Mouse (Mus musculus) midbrain, embryonic 10.5 days (tissue): ENCODE results near the gene Fbxo27. TPM values are rescaled to one million over a fixed set of nuclear protein-coding genes. Genes with fewer than 3 reads are reported as not detected.
"Not testable (repeated sequence)": the region's sequence is repeated elsewhere in the genome, so short reads cannot be mapped to it uniquely, and the experiment has no call there.

ENCODE experiments used
- DNase-seq: peaks from one replicate; pipeline ENCODE4 v3.0.0-alpha.2; 2017; ENCODE audit warnings: low spot score
- H3K27ac ChIP-seq: fragments of 300-500 bp; sonication (generic); replicated peaks from 2 replicates; pipeline ENCODE4 v1.5.1; 2016; ENCODE audit warnings: mild to moderate bottlenecking
- H3K27me3 ChIP-seq: fragments of 300-500 bp; sonication (generic); 2 replicates; pipeline ENCODE4 v1.6.1; 2016; ENCODE audit warnings: low read depth, mild to moderate bottlenecking; ENCODE audit not compliant: poor library complexity, severe bottlenecking
- H3K36me3 ChIP-seq: fragments of 300-500 bp; sonication (generic); 2 replicates; pipeline ENCODE4 v1.6.1; 2016; ENCODE audit warnings: mild to moderate bottlenecking, moderate library complexity
- H3K4me1 ChIP-seq: fragments of 300-500 bp; sonication (generic); 2 replicates; pipeline ENCODE4 v1.6.1; 2016
- H3K4me3 ChIP-seq: fragments of 300-500 bp; sonication (generic); 2 replicates; pipeline ENCODE4 v1.5.1; 2016; ENCODE audit warnings: mild to moderate bottlenecking, moderate library complexity
- H3K9me3 ChIP-seq: fragments of 300-500 bp; sonication (generic); replicated peaks from 2 replicates; pipeline ENCODE4 v1.6.1; 2016; ENCODE audit warnings: mild to moderate bottlenecking
- WGBS: fragments of 180-500 bp; shearing (Covaris S2); methylation state at CpG from one replicate; pipeline ENCODE4 v1.1.7; 2016; 5-methylcytosine and 5-hydroxymethylcytosine counted together
- polyA plus RNA-seq: library from polyadenylated mRNA; unstranded; fragments of >200 nt; fragmentation: Nextera tagmentation; extraction: Ambion mirVana; gene quantifications from 2 replicates; pipeline ENCODE4 v1.2.1, GENCODE M21; 2016

The Fbxo27 gene
- polyA plus RNA-seq, 1 experiment from 2014 or later: 5.8 TPM

DNA sequence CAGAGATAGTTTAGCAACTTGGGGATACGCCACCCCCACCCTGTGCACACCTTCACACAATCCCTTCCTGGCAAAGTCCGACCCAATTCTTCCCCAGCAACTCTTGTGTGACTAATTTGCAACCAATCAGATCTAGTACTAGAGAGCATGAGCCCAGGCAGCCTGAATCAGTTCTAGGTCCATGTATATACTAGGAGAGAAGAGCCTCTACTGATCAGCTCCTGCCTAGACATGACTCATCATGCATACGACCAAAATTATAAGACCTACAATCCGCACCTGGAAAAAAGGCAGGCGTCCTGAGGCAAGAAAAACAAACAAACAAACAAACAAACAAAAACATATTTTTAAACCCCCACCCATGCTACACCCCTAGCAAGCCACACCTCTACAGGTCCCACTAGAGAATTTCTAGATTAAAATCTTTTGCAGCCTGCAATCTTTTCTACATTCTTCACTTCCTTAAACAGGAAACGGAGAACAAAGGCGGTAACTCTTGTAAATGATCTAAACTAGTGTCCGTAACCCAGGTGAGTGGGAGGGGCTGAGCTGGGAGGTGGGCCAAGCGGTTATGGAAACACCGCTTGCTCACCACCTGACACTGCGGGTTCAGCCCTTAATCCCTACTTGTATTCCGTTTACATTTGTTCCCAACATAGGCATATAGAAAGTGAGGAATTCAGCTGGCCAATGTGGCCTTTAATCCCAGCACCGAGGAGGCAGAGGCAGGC lies 15.7 kb upstream of the Fbxo27 start:
- no peaks in the 10 kb centered on the region for H3K4me1 ChIP-seq
- WGBS: 87% methylated on average over 13 of the region's 13 CpGs
- no peaks in the 10 kb centered on the region for H3K27me3 ChIP-seq
- H3K27ac ChIP-seq: no peak overlapping the region
- no peak for DNase-seq
- H3K4me3 ChIP-seq: no peak overlapping the region
- H3K36me3 ChIP-seq: no peaks in the 10 kb centered on the region
- no peaks in the 10 kb centered on the region for H3K9me3 ChIP-seq

DNA sequence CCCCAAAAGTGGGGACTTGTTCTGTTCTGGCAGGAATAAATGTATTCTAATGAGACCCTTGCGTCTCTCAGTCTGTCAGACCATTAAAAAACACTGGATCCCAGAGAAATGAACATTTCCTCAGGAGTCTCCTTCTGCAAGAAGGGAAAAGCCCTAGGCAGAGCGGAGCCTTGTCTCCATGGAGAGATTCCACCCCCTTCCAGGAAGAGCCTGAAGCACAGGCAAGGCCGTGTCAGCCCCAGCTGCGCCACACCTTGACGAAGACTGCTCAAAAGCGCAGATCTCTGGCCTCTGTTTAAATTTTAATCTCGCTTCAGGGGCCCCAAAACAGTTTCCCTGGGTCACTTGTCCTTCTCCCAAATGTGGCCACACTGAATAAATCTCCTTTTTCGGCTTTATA lies 15.0 kb upstream of the Fbxo27 start:
- Histone ChIP-seq H3K4me1 (no peaks in the 10 kb centered on the region), H3K36me3 (no peaks in the 10 kb centered on the region), H3K27me3 (no peaks in the 10 kb centered on the region), H3K27ac (no peak overlapping the region), H3K9me3 (no peaks in the 10 kb centered on the region), H3K4me3 (no peak overlapping the region)
- DNase-seq: no peak
- 91% methylated on average over 8 of the region's 8 CpGs for WGBS

DNA sequence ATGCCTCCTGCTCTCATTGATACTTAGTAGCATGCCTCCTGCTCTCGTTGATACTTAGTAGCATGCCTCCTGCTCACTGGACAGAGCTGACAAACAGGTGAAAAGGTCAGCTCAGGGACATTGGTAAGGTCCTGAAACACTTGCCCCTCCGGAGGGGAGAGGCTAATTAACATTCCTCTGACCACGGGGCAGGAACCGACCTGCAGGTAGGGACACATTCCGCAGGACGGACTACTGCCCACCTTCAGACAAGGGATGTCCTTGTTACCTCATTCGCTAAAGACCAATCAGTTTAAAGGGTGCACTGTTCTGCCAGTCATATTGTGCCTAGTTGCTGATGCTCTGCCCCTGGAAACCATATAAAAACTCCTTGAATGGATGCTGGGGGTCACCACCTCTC lies 1.6 kb upstream of the Fbxo27 start:
- H3K27me3 ChIP-seq: peaks cover 37% of the 10 kb centered on the region
- H3K36me3 ChIP-seq: no peaks in the 10 kb centered on the region
- no peaks in the 10 kb centered on the region for H3K9me3 ChIP-seq
- peaks cover 24% of the 10 kb centered on the region for H3K4me1 ChIP-seq
- DNase-seq: no peak
- H3K4me3 ChIP-seq: no peak overlapping the region
- 81% methylated on average over 7 of the region's 7 CpGs for WGBS
- H3K27ac ChIP-seq: no peak overlapping the region

DNA sequence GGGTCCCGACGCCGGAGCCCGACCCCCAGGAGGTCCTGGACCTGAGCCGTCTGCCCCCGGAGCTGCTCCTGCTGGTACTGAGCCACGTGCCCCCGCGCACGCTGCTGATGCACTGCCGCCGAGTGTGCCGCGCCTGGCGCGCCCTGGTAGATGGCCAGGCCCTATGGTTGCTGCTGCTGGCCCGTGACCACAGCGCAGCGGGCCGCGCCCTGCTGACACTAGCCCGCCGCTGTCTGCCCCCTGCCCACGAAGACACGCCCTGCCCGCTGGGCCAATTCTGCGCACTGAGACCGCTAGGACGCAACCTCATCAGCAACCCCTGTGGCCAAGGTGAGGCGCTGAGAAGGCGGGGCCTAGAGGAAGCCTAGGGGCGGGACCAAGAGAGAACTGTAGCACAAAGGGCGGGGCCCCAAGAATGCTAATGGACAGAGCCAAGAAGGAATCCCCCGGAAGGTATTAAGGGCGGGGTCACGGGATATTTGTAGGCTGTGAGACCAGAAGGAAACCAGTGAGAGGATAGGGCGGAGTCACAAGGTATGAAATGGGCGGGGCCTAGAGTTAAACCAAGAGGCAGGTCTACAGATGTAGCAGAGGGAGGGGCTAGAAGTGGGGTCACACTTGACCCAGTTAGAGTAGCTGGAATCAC lies 795 bp downstream of the Fbxo27 start:
- peaks cover 37% of the 10 kb centered on the region for H3K27me3 ChIP-seq
- H3K9me3 ChIP-seq: no peaks in the 10 kb centered on the region
- under 1% methylated on average over 36 of the region's 38 CpGs for WGBS
- peak; percentile 73 for DNase-seq
- H3K27ac ChIP-seq: peak overlapping the region; percentile 72
- H3K4me3 ChIP-seq: peak overlapping the region; percentile 60
- no peaks in the 10 kb centered on the region for H3K36me3 ChIP-seq
- H3K4me1 ChIP-seq: peaks cover 24% of the 10 kb centered on the region

DNA sequence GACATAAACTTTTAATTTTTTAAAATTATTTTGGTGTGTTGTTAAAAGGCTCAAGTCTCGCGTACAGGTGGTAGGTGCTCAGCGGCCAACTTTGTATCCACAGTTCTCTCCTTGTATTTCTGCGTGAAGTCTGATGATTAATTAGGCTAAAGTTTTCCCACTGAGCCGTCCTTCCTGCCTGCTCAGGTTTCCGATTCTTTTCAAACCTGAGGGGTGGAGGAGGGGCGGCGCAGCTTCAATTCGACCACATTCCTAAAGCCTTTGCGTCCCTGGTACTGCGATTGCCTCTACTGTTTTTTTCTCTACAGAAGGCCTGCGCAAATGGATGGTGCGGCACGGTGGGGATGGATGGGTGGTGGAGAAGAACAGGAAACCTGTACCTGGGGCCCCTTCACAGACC lies 1.8 kb downstream of the Fbxo27 start:
- peak; percentile 16 for DNase-seq
- Histone ChIP-seq H3K4me3 (no peak overlapping the region), H3K27ac (no peak overlapping the region)

DNA sequence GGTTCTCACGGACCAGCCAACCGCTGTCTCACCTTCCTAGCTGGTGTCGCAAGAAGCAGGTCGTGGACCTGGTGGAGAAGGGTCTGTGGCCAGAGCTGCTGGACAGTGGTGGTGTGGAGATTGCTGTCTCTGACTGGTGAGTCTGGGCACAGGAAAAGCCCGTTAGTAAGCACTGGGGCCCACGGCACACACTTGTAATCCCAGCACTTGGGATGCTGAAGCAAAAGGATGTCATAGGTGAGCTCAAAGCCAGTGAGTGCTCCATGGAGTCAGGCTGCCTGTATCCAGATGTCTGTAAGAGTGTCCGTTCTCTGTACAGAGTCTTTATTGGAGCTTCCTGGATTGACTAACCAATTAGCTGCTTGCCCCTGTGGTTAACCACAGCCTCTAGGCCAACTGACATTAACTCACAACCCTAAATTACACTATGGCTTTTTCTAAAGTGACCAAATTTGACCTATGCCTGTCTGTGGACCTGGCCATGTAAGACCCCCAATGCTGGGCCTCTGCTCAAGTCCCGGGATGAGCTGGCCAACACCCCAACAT lies 2.4 kb downstream of the Fbxo27 start:
- H3K27ac ChIP-seq: no peak overlapping the region
- DNase-seq: no peak
- H3K27me3 ChIP-seq: peaks cover 37% of the 10 kb centered on the region
- WGBS: 56% methylated on average over 8 of the region's 8 CpGs
- 0 out of 2 replicates have a peak, but pooled peaks cover under 1% of the 10 kb centered on the region for H3K9me3 ChIP-seq
- no peaks in the 10 kb centered on the region for H3K36me3 ChIP-seq
- H3K4me3 ChIP-seq: no peak overlapping the region
- H3K4me1 ChIP-seq: peaks cover 24% of the 10 kb centered on the region

More for the DNA sequence above, 1.8 kb downstream of the Fbxo27 start:
- Histone ChIP-seq H3K4me1 (peaks cover 24% of the 10 kb centered on the region), H3K36me3 (no peaks in the 10 kb centered on the region), H3K9me3 (no peaks in the 10 kb centered on the region), H3K27me3 (peaks cover 37% of the 10 kb centered on the region)
- WGBS: 15% methylated on average over 14 of the region's 14 CpGs

DNA sequence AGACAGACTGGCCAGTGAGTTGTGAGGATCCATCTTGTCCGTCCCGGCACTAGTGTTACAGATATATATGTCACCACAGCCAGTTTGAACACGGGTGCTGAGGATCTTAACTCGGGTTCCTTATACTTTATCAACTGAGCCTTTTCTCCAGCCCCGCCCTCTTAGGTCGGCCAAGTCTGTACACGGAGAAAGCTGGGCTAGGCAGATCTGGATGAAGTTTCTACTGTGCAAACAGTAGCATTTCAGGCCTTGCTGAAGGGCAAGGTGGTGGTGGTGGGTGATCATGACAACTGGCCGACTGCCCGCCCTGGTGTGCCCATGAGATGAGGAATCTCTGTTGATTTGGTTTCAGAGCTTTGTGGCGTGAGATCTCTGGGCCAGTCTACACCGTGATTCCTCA lies 4.6 kb downstream of the Fbxo27 start:
- Histone ChIP-seq H3K4me1 (peaks cover 24% of the 10 kb centered on the region), H3K27me3 (peaks cover 31% of the 10 kb centered on the region), H3K27ac (no peak overlapping the region), H3K9me3 (peaks cover 6% of the 10 kb centered on the region; the same call in 1 of the 2 replicates), H3K4me3 (no peak overlapping the region), H3K36me3 (no peaks in the 10 kb centered on the region)
- WGBS: 95% methylated on average over 11 of the region's 11 CpGs
- no peak for DNase-seq

DNA sequence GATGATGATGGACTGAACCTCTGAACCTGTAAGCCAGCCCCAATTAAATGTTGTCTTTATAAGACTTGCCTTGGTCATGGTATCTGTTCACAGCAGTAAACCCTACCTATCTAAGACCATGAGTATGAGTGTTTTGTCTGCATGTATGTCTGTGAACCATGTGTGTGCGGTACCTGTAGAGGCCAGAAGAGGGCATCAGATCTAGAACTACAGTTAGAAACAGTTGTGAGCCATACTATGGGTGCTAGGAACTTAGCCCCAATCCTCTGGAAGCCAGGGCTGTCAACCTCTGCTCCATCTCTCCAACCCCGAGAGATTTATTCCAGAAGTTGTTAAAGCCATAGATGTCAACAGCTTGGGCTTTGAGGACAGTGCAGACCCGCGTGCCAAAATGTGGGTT lies 7.6 kb downstream of the Fbxo27 start:
- Histone ChIP-seq H3K4me3 (no peak overlapping the region), H3K9me3 (peaks cover 6% of the 10 kb centered on the region; the same call in 1 of the 2 replicates), H3K27ac (no peak overlapping the region), H3K4me1 (peaks cover 3% of the 10 kb centered on the region; the same call in 1 of the 2 replicates), H3K36me3 (no peaks in the 10 kb centered on the region), H3K27me3 (peaks cover 1% of the 10 kb centered on the region; the same call in 1 of the 2 replicates)
- WGBS: 95% methylated on average over 4 of the region's 4 CpGs
- DNase-seq: no peak

DNA sequence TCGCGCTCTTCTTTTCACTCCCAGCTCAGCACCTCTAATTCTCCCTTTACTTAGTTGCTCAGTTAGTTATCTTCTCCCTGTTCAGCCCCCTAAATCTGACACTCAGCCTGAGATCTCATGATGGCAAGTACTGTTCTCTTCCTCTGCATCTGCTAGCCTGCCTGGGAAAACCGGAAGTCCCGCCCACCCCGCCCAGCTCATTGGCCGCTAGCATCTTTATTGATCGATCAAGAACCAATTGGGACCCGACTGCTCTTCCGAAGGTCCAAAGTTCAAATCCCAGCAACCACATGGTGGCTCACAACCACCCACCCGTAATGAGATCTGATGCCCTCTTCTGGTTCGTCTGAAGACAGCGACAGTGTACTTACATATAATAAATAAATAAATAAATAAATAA lies 8.7 kb downstream of the Fbxo27 start:
- not testable (repeated sequence) for H3K36me3 ChIP-seq, H3K27ac ChIP-seq, H3K9me3 ChIP-seq, H3K27me3 ChIP-seq, H3K4me3 ChIP-seq, DNase-seq, H3K4me1 ChIP-seq
- 94% methylated on average over 12 of the region's 12 CpGs for WGBS

DNA sequence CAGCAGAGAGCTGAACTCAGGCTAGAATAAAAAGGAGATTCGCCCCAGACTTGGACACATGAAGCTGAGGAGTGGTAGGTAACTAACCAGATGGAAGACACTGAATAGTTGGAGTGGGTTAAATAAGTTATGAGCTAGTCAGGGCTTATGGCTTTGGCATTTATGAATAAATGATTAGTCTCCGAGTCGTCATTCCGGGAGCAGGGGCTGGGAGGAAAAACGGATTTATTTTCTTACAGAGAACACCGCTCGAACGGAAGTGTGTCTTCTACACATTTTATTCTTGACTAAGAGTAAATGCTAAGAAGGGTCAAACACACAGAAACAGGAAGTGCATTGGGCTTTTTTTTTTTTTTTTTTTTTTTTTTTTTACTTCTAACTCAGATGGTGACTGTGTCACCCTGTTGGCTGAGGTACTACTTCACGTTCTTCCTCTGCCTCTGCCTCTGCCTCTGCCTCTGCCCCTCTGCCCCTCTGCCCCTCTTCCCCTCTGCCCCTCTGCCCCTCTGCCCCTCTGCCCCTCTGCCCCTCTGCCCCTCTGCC lies 10.0 kb downstream of the Fbxo27 start:
- Histone ChIP-seq H3K36me3 (no peaks in the 10 kb centered on the region), H3K4me1 (peaks cover 3% of the 10 kb centered on the region; the same call in 1 of the 2 replicates), H3K4me3 (no peak overlapping the region), H3K9me3 (peaks cover 6% of the 10 kb centered on the region; the same call in 1 of the 2 replicates), H3K27me3 (no peaks in the 10 kb centered on the region), H3K27ac (no peak overlapping the region)
- DNase-seq: no peak
- 83% methylated on average over 9 of the region's 9 CpGs for WGBS

DNA sequence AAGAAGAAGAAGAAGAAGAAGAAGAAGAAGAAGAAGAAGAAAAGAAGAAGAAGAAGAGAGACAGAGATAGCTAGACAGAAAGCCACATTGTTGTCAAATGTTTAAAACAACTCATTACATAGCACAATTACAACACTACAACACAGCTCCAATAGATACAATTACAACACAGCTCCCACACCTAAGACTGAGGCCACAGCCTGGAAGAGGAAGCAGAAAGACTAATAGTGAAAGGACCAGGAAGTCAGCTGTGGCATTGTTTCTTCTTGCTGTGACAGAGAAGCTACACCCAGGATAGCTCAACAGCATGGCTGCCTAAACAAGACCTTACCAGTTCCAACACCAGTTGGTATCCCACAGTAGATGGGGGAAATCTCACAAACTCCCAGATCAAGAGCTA lies 16.8 kb downstream of the Fbxo27 start:
- H3K4me1 ChIP-seq: 0 out of 2 replicates have a peak, but pooled peaks cover 3% of the 10 kb centered on the region
- H3K27me3 ChIP-seq: no peaks in the 10 kb centered on the region
- no peaks in the 10 kb centered on the region for H3K9me3 ChIP-seq
- H3K4me3 ChIP-seq: no peak overlapping the region
- H3K27ac ChIP-seq: no peak overlapping the region
- no peak for DNase-seq
- H3K36me3 ChIP-seq: no peaks in the 10 kb centered on the region

DNA sequence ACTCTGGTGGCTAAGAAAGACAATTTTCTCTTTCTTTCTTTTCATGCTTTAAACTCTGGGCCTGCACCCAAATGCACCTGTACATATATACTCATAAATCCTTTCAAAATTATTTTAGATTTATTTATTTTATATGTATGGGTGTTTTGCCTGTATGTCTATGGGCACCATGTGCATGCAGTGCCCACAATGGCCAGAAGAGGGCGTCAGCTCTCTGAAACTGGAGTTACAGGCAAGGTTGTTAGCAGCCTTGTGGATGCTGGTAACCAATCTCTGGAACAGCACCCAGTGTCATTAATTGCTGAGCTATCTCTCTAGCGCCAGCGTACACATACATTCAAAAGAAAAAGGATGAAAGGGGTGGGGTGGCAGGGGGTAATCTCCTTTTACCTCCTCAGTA lies 18.3 kb downstream of the Fbxo27 start:
- Histone ChIP-seq H3K4me1 (peaks cover 4% of the 10 kb centered on the region; the same call in 1 of the 2 replicates), H3K27me3 (0 out of 2 replicates have a peak, but pooled peaks cover 9% of the 10 kb centered on the region), H3K36me3 (no peaks in the 10 kb centered on the region), H3K27ac (no peak overlapping the region), H3K4me3 (no peak overlapping the region), H3K9me3 (no peaks in the 10 kb centered on the region)
- WGBS: 70% methylated on average over 3 of the region's 3 CpGs
- DNase-seq: no peak

DNA sequence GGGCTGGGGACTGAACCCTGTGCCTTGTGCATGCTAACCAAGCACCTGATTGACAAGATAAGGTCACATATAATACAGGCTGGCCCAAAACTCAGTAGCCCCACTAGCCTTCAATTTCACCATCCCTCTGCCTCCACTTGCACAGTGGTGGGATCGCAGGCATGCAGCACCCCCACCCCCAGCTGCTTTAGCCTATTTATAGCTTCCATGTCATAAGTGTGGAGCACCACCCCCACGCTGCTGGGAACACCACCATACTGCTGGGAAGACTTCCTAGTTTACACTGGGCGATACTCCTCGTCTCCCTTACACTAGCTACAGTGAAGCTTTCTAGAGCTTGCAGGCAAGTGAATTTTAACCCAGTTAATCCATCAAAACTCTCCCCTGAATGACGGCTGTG lies 22.0 kb downstream of the Fbxo27 start:
- H3K36me3 ChIP-seq: no peaks in the 10 kb centered on the region
- 78% methylated on average over 5 of the region's 5 CpGs for WGBS
- H3K4me3 ChIP-seq: no peak overlapping the region
- no peak for DNase-seq
- no peaks in the 10 kb centered on the region for H3K9me3 ChIP-seq
- H3K4me1 ChIP-seq: peaks cover 16% of the 10 kb centered on the region
- 0 out of 2 replicates have a peak, but pooled peaks cover 9% of the 10 kb centered on the region for H3K27me3 ChIP-seq
- no peak overlapping the region for H3K27ac ChIP-seq
